Mouse (Mus musculus) cerebellum, postnatal 36 days (tissue): ENCODE data around the gene Cryaa.
"Not testable (repeated sequence)": the region's sequence is repeated elsewhere in the genome, so short reads cannot be mapped to it uniquely, and the experiment has no call there.

Experiments used
- DNase-seq, 2 experiments: peaks; one replicate each; pipeline ENCODE4 v3.0.0; 2021 to 2022; ENCODE audit warnings: mixed read lengths in 2 of 2

Cryaa gene

GRCm38 (mm10) chr17:31660661-31661250 lies 16.9 kb upstream of the Cryaa start:
- peak; percentile 60 to 67 for DNase-seq

GRCm38 (mm10) chr17:31662855-31663254 lies 14.8 kb upstream of the Cryaa start:
- DNase-seq = no peak

- peak; percentile 79 to 82 for DNase-seq
These were observed 12.8 kb upstream of the Cryaa start for GRCm38 (mm10) chr17:31664760-31665159.

DNA sequence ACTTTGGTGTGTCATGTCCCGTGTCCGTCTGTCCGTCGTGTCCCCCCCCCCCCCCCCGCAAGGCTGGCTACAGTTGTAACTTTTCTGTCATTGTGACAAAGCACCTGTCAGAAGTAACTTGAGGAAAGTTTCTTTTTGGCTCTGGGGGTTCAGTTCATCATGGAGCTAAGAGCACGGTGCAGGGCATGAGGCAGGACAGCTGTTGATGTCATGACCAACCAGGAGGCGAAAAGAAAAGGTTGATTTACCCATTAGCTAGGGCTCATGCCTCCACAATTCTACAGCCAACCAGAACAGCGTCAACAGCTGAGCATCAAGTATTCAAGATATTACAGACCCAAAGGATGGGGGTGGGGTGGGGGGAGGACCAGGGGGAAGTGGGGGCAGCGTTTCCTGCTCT lies 9.3 kb upstream of the Cryaa start:
- no peak for DNase-seq

GRCm38 (mm10) chr17:31670163-31670562 lies 7.4 kb upstream of the Cryaa start:
- no peak for DNase-seq

DNA sequence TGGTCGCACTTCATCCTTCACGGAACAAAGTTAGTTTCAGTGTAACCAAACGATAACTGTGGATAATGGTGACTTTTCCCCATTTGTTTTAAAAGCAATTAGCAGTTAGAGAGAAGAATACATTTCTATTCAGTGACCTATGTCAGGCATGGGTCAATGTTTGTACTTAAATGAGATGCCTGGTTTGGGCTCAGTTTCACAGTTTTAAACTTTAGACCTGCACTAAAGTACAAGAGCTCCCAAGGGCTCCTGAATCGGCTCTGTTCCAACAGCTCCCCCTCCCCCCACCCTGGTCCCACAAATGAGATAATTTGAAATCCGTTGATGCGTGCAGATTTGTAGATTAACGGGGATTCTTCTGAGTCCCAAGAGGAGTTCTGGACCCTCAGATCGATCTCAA lies 5.9 kb upstream of the Cryaa start:
- no peak for DNase-seq

DNA sequence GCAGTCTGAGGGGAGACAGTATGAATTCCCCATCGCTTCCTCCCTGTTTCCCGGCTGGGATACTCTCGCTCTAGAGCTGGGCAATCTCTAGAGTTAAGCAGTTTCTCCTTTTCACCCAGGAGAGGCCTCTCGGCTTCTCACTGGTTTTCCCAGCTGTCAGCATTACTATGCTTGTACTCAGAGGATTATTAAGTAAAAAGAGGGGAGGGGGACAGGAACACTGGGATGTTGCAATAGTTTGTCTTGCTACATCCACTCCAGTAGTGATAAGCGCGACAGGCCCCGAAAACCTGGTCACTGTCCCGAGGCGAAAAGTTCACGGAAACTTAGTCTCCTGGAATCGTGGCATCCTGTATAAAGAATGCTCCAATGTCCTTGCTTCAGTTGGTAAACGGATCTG lies 5.3 kb upstream of the Cryaa start:
- no peak for DNase-seq

DNA sequence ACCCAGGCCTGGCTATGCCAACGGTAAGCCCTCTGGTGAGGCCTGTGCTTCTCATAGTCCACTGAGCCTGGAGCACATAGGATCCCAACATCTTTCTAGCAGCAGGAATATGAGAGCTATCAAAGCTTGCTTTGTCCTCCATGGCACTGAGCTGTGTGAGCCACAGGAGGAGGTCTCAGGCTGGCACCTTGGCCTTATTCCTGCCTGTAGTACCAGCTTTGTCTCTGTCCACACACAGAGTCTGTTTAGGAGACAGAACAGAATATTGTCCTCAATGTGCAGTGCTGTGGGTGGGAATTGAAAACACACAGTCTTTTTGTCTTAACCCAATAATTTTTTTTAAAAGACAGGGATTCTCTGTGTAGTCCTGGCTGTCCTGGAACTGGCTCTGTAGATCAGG lies 3.2 kb upstream of the Cryaa start:
- DNase-seq = no peak

DNA sequence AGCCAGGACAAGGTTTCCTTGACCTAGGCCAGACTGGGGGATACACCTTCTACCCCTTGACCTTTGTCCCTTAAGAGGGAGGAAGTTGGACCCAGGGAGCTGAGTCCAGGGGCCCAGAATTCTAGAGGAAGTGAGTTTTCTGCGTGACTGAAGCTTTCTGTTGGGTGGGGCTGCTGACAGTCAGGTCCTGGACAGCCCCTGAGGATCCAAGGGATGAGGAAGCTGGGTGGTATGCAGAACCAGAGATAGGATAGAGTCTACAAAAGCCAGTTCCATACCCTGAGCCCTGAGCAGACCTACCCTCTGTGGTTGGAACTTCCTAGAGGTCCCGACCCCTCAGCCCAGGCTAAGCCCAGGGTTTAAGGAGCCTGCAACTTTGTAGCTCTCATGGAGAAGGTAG lies 2.8 kb downstream of the Cryaa start:
- DNase-seq = no peak

DNA sequence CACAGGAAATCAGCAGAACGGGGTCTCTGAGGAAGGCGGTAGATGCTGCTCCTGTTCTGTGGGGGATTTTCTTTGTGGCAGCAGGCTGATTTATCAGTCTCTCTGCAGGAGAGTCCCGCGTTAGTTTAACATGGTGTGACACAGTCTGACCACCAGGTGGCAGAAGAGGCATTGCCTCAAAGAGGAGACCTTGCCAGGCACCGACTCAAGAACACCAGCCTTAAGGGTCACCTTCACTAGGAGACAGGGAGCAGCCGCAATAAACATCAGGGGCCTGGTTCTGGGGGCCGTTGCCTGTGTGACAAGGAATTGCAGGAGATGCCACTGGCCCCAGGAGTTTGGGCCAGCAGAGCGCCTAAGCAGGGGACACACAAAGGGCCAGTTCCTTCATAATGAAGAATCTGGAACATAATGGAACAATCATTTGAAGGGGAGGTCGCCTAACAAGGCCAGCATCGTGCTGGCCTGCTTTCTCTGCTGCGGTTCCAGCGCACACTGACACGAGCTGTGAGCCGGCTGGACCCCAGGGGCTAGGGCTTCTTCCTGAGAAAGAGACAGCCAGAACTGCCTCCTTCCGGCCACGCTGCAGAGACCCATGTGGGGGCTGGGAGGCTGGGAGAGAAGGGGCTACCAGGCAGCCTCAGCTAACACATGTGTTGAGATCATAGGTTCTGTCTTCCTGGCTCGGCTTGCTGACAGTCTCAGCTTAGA lies 8.1 kb downstream of the Cryaa start:
- peak; percentile 75 to 80 for DNase-seq

GRCm38 (mm10) chr17:31686225-31686564 lies 8.6 kb downstream of the Cryaa start:
- DNase-seq = no peak

DNA sequence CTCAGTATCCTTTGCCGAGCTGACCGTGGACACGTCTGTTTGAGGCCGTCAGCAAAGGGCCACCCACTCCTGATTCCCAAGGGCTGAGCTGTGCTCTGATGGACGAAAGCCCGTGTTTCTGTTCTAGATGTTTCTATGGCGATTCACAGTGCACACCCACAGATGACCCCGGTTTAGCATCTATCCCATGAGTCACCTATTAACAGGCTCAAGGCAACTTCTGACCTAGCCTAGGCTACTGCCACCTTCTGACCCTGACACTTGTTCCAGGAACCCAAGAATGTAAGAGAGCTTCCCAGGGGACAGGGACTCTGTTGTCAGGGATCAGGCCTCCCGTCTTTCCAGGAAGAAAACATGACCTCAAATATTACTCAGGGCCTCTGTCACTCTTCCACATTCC lies 10.5 kb downstream of the Cryaa start:
- no peak for DNase-seq

DNA sequence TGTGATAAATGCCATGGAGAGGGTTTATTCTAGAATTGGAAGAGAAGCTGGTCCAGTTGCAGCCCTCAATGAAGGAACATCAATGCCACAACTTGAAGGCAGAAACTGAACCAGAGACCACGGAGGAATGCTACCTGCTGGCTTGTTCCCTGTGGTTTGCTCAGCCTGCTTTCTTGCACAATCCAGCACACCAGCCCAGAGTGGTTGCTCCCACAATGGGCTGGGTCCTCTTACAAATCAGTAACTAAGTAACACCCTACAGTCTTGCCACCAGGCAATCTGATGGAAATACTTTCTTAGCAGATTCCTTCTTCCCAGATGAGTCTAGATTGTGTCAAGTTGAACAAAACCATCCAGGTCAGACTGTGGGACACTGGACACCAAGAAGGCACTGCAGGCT lies 12.0 kb downstream of the Cryaa start:
- DNase-seq = no peak

DNA sequence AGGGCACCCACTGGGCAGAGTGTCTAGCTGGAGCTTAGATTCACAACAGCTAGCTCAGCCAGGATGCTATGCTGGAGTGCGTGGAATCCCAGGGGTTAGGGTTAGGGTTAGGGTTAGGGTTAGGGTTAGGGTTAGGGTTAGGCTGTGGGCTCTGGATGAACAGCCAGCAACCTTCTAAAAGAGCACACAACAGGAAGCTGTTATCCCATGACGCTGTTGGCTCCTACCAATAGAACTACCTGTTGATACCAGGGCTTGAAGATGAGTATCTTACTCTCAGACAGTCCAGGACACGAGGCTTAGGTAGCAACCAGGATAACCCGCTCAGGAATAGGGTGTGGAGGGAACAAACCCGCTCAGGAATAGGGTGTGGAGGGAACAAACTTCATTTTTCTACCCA lies 15.3 kb downstream of the Cryaa start:
- DNase-seq = no peak

GRCm38 (mm10) chr17:31693330-31694022 lies 15.9 kb downstream of the Cryaa start:
- DNase-seq = peak; percentile 46 to 48

DNA sequence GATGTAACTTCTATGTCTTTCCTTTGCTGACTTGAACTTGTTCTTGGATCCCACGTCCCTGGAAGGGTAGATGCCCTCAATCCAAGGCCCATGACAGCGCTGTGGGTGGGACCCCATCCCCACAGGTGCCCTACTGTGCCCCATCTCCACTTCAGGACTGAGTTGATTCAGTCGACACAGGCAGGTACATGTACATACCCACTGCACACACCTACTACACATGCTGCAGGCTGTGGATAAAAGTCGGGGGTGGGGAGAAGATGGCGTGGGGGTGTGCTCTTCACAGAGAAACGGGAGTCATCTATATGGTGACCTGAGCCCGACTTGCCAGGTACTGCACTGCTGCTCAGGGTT lies 16.4 kb downstream of the Cryaa start:
- DNase-seq = no peak

DNA sequence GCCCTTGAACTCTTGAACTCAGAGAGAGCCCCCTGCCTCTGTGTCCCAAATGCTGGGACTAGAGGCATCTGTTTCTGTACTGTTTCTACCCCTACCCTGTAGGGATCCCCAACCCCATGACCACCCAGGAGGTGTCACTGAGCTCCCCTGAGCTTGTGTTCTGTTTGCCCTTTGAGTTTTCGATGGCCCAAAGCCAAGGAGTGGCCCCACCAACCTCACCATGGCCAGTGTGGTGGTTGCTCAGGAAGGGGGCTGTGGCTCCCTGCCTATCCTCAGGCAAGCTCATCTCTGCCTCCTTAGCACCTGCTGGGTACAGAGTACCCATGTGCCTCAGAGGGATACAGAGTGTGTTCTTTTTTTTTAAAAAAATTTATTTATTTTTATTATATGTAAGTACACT lies 17.3 kb downstream of the Cryaa start:
- no peak for DNase-seq

GRCm38 (mm10) chr17:31695356-31695755 lies 17.7 kb downstream of the Cryaa start:
- DNase-seq = not testable (repeated sequence)

- DNase-seq = peak; percentile 18 to 28
These were observed 20.7 kb downstream of the Cryaa start for GRCm38 (mm10) chr17:31698347-31698746.

GRCm38 (mm10) chr17:31703276-31703980 lies 25.8 kb downstream of the Cryaa start:
- no peak for DNase-seq

- DNase-seq = peak; percentile 82 to 86
These were observed 27.8 kb downstream of the Cryaa start for GRCm38 (mm10) chr17:31705271-31706020.

GRCm38 (mm10) chr17:31709121-31709741 lies 31.6 kb downstream of the Cryaa start:
- DNase-seq = no peak

- DNase-seq = no peak
These were observed 32.8 kb downstream of the Cryaa start for GRCm38 (mm10) chr17:31710455-31710854.
